9 mouse cellular contexts compared by ENCODE assay signal in genomic region chr11:121475699-121476415, GRCm38 (mm10). TPM values are rescaled to one million over a fixed set of nuclear protein-coding genes. Genes with fewer than 3 reads are reported as not detected.
DNase-seq lines count a peak whose midpoint lies in the region; ATAC-seq lines count a peak whose summit lies in the region.
"Had no signal": no experiment of that assay in that cellular context is flagged by ENCODE, and none has a peak within 500 bp of the region (broad histone marks: within the 10 kb centered on the region; RNA-seq: fewer than 3 reads in every experiment).

No protein-coding gene starts in this region.

- H3K4me2 ChIP-seq in hindbrain, embryonic 12.5 days (replicated peaks): no peak overlapping the region
- no peak overlapping the region for H3K4me2 ChIP-seq in forebrain, embryonic 15.5 days (replicated peaks)
- H3K4me2 ChIP-seq in intestine, embryonic 14.5 days (ENCODE audit: low read length): no peak overlapping the region
- H3K4me2 ChIP-seq in stomach, embryonic 16.5 days (ENCODE audit: low read depth, low read length): no peak overlapping the region
- H3K4me2 ChIP-seq: embryonic facial prominence, embryonic 12.5 days had no signal

- intact Hi-C loops in left cerebral cortex, postnatal 25 days (cut with DNase I): loop anchor here (1.0 to 10.0 kb wide), 3 partner anchors 129 to 332 kb away; no protein-coding TSS in a partner anchor

- ATAC-seq in hindbrain, embryonic 12.5 days (ENCODE audit: low FRiP score): no peak
- peak; percentile 38; the same call in 1 of the 2 replicates for ATAC-seq in forebrain, embryonic 15.5 days (replicated peaks)
- ATAC-seq in intestine, embryonic 14.5 days (replicated peaks; ENCODE audit: low FRiP score, low TSS enrichment, low read depth): no peak
- ATAC-seq in monocyte, adult 5-6 weeks (replicated peaks; ENCODE audit: insufficient number of reproducible peaks, low FRiP score, low TSS enrichment, poor library complexity, severe bottlenecking): peak; percentile 84
- peak; percentile 37; the same call in 1 of the 2 replicates for ATAC-seq in stomach, embryonic 16.5 days (ENCODE audit: insufficient read depth, low FRiP score)

- 0 out of 2 replicates have a peak, but pooled peaks cover 7% of the 10 kb centered on the region for H3K4me1 ChIP-seq in hindbrain, embryonic 10.5 days (replicated peaks)
- no peaks in the 10 kb centered on the region for H3K4me1 ChIP-seq in hindbrain, embryonic 12.5 days
- no peaks in the 10 kb centered on the region for H3K4me1 ChIP-seq in forebrain, embryonic 15.5 days
- H3K4me1 ChIP-seq in intestine, embryonic 14.5 days (replicated peaks; ENCODE audit: control insufficient read depth, insufficient read depth, low read length): no peaks in the 10 kb centered on the region
- H3K4me1 ChIP-seq in stomach, embryonic 16.5 days (ENCODE audit: control insufficient read depth, insufficient read depth, low read length): no peaks in the 10 kb centered on the region
- H3K4me1 ChIP-seq: embryonic facial prominence, embryonic 12.5 days had no signal

- peak; percentile 69 for DNase-seq in hindbrain, embryonic 10.5 days (ENCODE audit: low spot score)
- peak; percentile 47 for DNase-seq in c-Kit-negative CD71-positive TER-119-positive erythroid progenitor cells, embryonic 14.5 days (ENCODE audit: low read depth, low spot score)
- peak; percentile 86 for DNase-seq in intestine, embryonic 14.5 days (ENCODE audit: low spot score)
- DNase-seq in left cerebral cortex, postnatal 25 days (ENCODE audit: low spot score in 2 of 2): peak; percentile 70

- H3K9me3 ChIP-seq in hindbrain, embryonic 10.5 days: no peaks in the 10 kb centered on the region
- H3K9me3 ChIP-seq in hindbrain, embryonic 12.5 days (replicated peaks): no peaks in the 10 kb centered on the region
- no peaks in the 10 kb centered on the region for H3K9me3 ChIP-seq in forebrain, embryonic 15.5 days
- H3K9me3 ChIP-seq in intestine, embryonic 14.5 days (ENCODE audit: control insufficient read depth, low read length): no peaks in the 10 kb centered on the region
- H3K9me3 ChIP-seq in stomach, embryonic 16.5 days (replicated peaks; ENCODE audit: control insufficient read depth, low read length): no peaks in the 10 kb centered on the region
- H3K9me3 ChIP-seq: embryonic facial prominence, embryonic 12.5 days had no signal

- no peak overlapping the region for H3K9ac ChIP-seq in hindbrain, embryonic 12.5 days
- no peak overlapping the region for H3K9ac ChIP-seq in forebrain, embryonic 15.5 days (replicated peaks)
- H3K9ac ChIP-seq in intestine, embryonic 14.5 days (ENCODE audit: low read length): no peak overlapping the region
- H3K9ac ChIP-seq in stomach, embryonic 16.5 days (ENCODE audit: low read length): peak overlapping the region; percentile 4; the same call in 1 of the 2 replicates
- H3K9ac ChIP-seq: embryonic facial prominence, embryonic 12.5 days had no signal

- no peaks in the 10 kb centered on the region for H3K27me3 ChIP-seq in hindbrain, embryonic 10.5 days (ENCODE audit: insufficient read depth, poor library complexity, severe bottlenecking)
- H3K27me3 ChIP-seq in hindbrain, embryonic 12.5 days: no peaks in the 10 kb centered on the region
- no peaks in the 10 kb centered on the region for H3K27me3 ChIP-seq in forebrain, embryonic 15.5 days
- H3K27me3 ChIP-seq in intestine, embryonic 14.5 days (replicated peaks; ENCODE audit: control insufficient read depth, insufficient read depth, low read length): no peaks in the 10 kb centered on the region
- H3K27me3 ChIP-seq in stomach, embryonic 16.5 days (ENCODE audit: control insufficient read depth, insufficient read depth, low read length): no peaks in the 10 kb centered on the region
- H3K27me3 ChIP-seq: embryonic facial prominence, embryonic 12.5 days had no signal

- H3K27ac ChIP-seq in hindbrain, embryonic 10.5 days: no peak overlapping the region
- H3K27ac ChIP-seq in hindbrain, embryonic 12.5 days: no peak overlapping the region
- no peak overlapping the region for H3K27ac ChIP-seq in forebrain, embryonic 15.5 days (replicated peaks)
- no peak overlapping the region for H3K27ac ChIP-seq in intestine, embryonic 14.5 days (ENCODE audit: low read depth)
- H3K27ac ChIP-seq in stomach, embryonic 16.5 days (ENCODE audit: low read length): no peak overlapping the region
- H3K27ac ChIP-seq: embryonic facial prominence, embryonic 12.5 days had no signal

- peaks cover 43% of the 10 kb centered on the region for H3K36me3 ChIP-seq in hindbrain, embryonic 10.5 days
- peaks cover 28% of the 10 kb centered on the region for H3K36me3 ChIP-seq in hindbrain, embryonic 12.5 days
- peaks cover 19% of the 10 kb centered on the region; the same call in 1 of the 2 replicates for H3K36me3 ChIP-seq in forebrain, embryonic 15.5 days
- H3K36me3 ChIP-seq in intestine, embryonic 14.5 days (ENCODE audit: control insufficient read depth, insufficient read depth, low read length): peaks cover 8% of the 10 kb centered on the region
- no peaks in the 10 kb centered on the region for H3K36me3 ChIP-seq in stomach, embryonic 16.5 days (ENCODE audit: control insufficient read depth, insufficient read depth, low read length)

- 39% methylated on average over 9 of the region's 9 CpGs for WGBS in hindbrain, embryonic 10.5 days
- 35% methylated on average over 9 of the region's 9 CpGs for WGBS in hindbrain, embryonic 12.5 days
- 37% methylated on average over 9 of the region's 9 CpGs for WGBS in forebrain, embryonic 15.5 days
- WGBS in intestine, embryonic 14.5 days: 32% methylated on average over 9 of the region's 9 CpGs
- WGBS in stomach, embryonic 16.5 days: 32% methylated on average over 9 of the region's 9 CpGs

- H3K4me3 ChIP-seq in hindbrain, embryonic 10.5 days: no peak overlapping the region
- no peak overlapping the region for H3K4me3 ChIP-seq in hindbrain, embryonic 12.5 days
- H3K4me3 ChIP-seq in forebrain, embryonic 15.5 days: no peak overlapping the region
- no peak overlapping the region for H3K4me3 ChIP-seq in intestine, embryonic 14.5 days (ENCODE audit: low read depth, low read length)
- H3K4me3 ChIP-seq in stomach, embryonic 16.5 days (replicated peaks; ENCODE audit: low read length): no peak overlapping the region
- H3K4me3 ChIP-seq: embryonic facial prominence, embryonic 12.5 days had no signal

RNA-seq across cellular contexts. Expression of gene Tbcd, which starts 24.1 kb away (rescaled TPM):
- polyA plus RNA-seq in hindbrain, embryonic 10.5 days (2016; fragmentation: Nextera tagmentation; extraction: Ambion mirVana): 59.0 and 61.8 TPM in 2 replicates
- polyA plus RNA-seq in hindbrain, embryonic 12.5 days (2016; fragmentation: Nextera tagmentation; extraction: Ambion mirVana): 60.0 and 61.6 TPM in 2 replicates
- polyA plus RNA-seq in forebrain, embryonic 15.5 days (2015; fragmentation: Nextera tagmentation; extraction: Ambion mirVana): 54.1 and 55.2 TPM in 2 replicates
- polyA plus RNA-seq in intestine, embryonic 14.5 days (2014; fragmentation: Nextera tagmentation; extraction: Ambion mirVana): 36.7 and 41.7 TPM in 2 replicates
- 10 to 100 TPM; 39.0 to 39.8 TPM for total RNA-seq in left cerebral cortex, postnatal 25 days (2021)
- total RNA-seq in monocyte, adult 5-6 weeks (2017): 23.1 to 29.1 TPM (median 26.4 TPM) in 3 replicates
- polyA plus RNA-seq in stomach, embryonic 16.5 days (2015; fragmentation: Nextera tagmentation; extraction: Ambion mirVana): 42.2 and 44.4 TPM in 2 replicates

RNA-seq across cellular contexts. Expression of gene Fn3k, which starts 41.1 kb away (rescaled TPM):
- 2.0 and 2.8 TPM in 2 replicates for polyA plus RNA-seq in hindbrain, embryonic 10.5 days (2016; fragmentation: Nextera tagmentation; extraction: Ambion mirVana)
- polyA plus RNA-seq in hindbrain, embryonic 12.5 days (2016; fragmentation: Nextera tagmentation; extraction: Ambion mirVana): 1.9 and 2.8 TPM in 2 replicates
- 3.0 and 4.1 TPM in 2 replicates for polyA plus RNA-seq in forebrain, embryonic 15.5 days (2015; fragmentation: Nextera tagmentation; extraction: Ambion mirVana)
- polyA plus RNA-seq in intestine, embryonic 14.5 days (2014; fragmentation: Nextera tagmentation; extraction: Ambion mirVana): 0.70 and 0.96 TPM in 2 replicates
- 10 to 100 TPM; 49.0 to 54.1 TPM for total RNA-seq in left cerebral cortex, postnatal 25 days (2021)
- not detected in 3 replicates for total RNA-seq in monocyte, adult 5-6 weeks (2017)
- polyA plus RNA-seq in stomach, embryonic 16.5 days (2015; fragmentation: Nextera tagmentation; extraction: Ambion mirVana): 1.6 and 2.9 TPM in 2 replicates

RNA-seq across cellular contexts. Expression of gene Zfp750, which starts 43.3 kb away (rescaled TPM):
- polyA plus RNA-seq in hindbrain, embryonic 10.5 days (2016; fragmentation: Nextera tagmentation; extraction: Ambion mirVana): 0.60 and 1.1 TPM in 2 replicates
- polyA plus RNA-seq in hindbrain, embryonic 12.5 days (2016; fragmentation: Nextera tagmentation; extraction: Ambion mirVana): 0.59 and 1.1 TPM in 2 replicates
- 0.41 and 0.45 TPM in 2 replicates for polyA plus RNA-seq in forebrain, embryonic 15.5 days (2015; fragmentation: Nextera tagmentation; extraction: Ambion mirVana)
- 0.19 and 0.38 TPM in 2 replicates for polyA plus RNA-seq in intestine, embryonic 14.5 days (2014; fragmentation: Nextera tagmentation; extraction: Ambion mirVana)
- under 1 TPM in 1 of 2 experiments, not detected in 1; 0.14 TPM for total RNA-seq in left cerebral cortex, postnatal 25 days (2021)
- 0.19 TPM in 1 of 3 replicates, not detected in the others for total RNA-seq in monocyte, adult 5-6 weeks (2017)
- 18.3 and 25.8 TPM in 2 replicates for polyA plus RNA-seq in stomach, embryonic 16.5 days (2015; fragmentation: Nextera tagmentation; extraction: Ambion mirVana)

RNA-seq across cellular contexts. Expression of gene Fn3krp, which starts 54.7 kb away (rescaled TPM):
- polyA plus RNA-seq in hindbrain, embryonic 10.5 days (2016; fragmentation: Nextera tagmentation; extraction: Ambion mirVana): 6.9 and 7.6 TPM in 2 replicates
- polyA plus RNA-seq in hindbrain, embryonic 12.5 days (2016; fragmentation: Nextera tagmentation; extraction: Ambion mirVana): 8.5 and 10.9 TPM in 2 replicates
- 9.0 and 11.1 TPM in 2 replicates for polyA plus RNA-seq in forebrain, embryonic 15.5 days (2015; fragmentation: Nextera tagmentation; extraction: Ambion mirVana)
- 4.5 and 5.3 TPM in 2 replicates for polyA plus RNA-seq in intestine, embryonic 14.5 days (2014; fragmentation: Nextera tagmentation; extraction: Ambion mirVana)
- 10 to 100 TPM; 42.9 to 47.3 TPM for total RNA-seq in left cerebral cortex, postnatal 25 days (2021)
- total RNA-seq in monocyte, adult 5-6 weeks (2017): 3.4 to 6.8 TPM (median 6.3 TPM) in 3 replicates
- polyA plus RNA-seq in stomach, embryonic 16.5 days (2015; fragmentation: Nextera tagmentation; extraction: Ambion mirVana): 8.3 and 9.4 TPM in 2 replicates

Comparison
In these comparisons a context has a peak if more than half of its experiments do, and no peak if none do; other contexts are left out.
1. ATAC-seq: peak in forebrain, embryonic 15.5 days (single experiment), monocyte, adult 5-6 weeks (single experiment) and stomach, embryonic 16.5 days (single experiment); none in hindbrain, embryonic 12.5 days (single experiment) and intestine, embryonic 14.5 days (single experiment).
2. Peak in every context shown above with its lines, with median percentiles within 50 percentile points of each other: DNase-seq.